Mouse (Mus musculus) splenic B cell, adult 2 months (primary cell): ENCODE measurements around the gene Ecel1.
A peak's percentile ranks its signal among the peaks of the same experiment; 100 is the strongest.

Source experiments
- DNase-seq: peaks from one replicate; pipeline ENCODE4 v3.0.0-alpha.2; 2011; ENCODE audit warnings: low read depth, low spot score
- H3K27me3 ChIP-seq: 2 replicates; pipeline ENCODE4 v1.6.1; 2012; ENCODE audit warnings: mild to moderate bottlenecking, low read length, moderate library complexity, mixed read lengths; ENCODE audit not compliant: control insufficient read depth, poor library complexity, insufficient read depth, severe bottlenecking
- H3K36me3 ChIP-seq: 2 replicates; pipeline ENCODE4 v1.6.1; 2012; ENCODE audit warnings: mild to moderate bottlenecking, low read length, moderate library complexity, mixed read lengths; ENCODE audit not compliant: control insufficient read depth, poor library complexity, insufficient read depth, severe bottlenecking

Ecel1 gene

DNA sequence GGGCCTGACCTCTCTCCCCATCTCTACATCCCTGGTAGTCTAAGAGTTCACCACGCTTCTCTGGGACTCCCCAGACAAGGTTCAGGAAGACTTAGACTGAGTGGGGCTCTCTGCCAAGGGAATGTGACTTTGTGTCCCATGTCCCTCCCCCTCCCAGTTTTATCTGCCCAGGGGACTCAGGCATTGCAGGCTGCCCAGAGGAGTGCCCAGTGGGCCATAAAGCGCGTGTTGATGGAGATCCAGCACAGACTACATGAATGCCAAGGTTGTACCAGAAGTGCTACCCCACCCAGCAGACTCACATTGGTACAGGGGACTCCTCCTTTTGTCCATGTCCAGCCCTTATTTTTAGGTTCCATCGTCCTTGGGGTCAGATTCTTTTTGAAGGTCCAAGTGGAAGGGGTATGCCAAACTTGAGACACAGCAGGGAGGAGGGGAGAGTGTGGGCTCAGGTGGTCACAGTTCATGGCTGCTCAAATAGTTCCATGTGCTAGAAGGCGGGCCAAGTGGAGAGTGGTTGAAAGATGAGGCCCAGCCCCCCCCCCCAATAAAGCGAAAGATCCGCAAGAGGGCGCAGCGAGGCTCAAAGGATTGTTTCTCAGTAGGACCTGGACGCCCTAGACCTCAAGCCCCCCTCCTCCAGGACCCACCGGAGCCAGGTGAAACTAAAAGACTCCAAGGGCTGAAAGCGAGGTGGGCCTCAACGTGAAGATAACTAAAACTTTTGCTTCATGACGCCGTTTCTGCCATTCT lies 27.9 kb upstream of the Ecel1 start:
- Histone ChIP-seq H3K36me3 (no peaks in the 10 kb centered on the region), H3K27me3 (no peaks in the 10 kb centered on the region; the same call in 1 of the 2 replicates)
- peak; percentile 18 for DNase-seq

GRCm38 (mm10) chr1:87183013-87183412 lies 26.7 kb upstream of the Ecel1 start, which contains the start of gene Prss56:
Gene Prss56 (plus strand): TSS chr1:87183313.
- H3K27me3 ChIP-seq: no peaks in the 10 kb centered on the region
- H3K36me3 ChIP-seq: no peaks in the 10 kb centered on the region
- DNase-seq: no peak

- DNase-seq: peak; percentile 44
- Histone ChIP-seq H3K36me3 (no peaks in the 10 kb centered on the region), H3K27me3 (no peaks in the 10 kb centered on the region)
These were observed 24.6 kb upstream of the Ecel1 start for GRCm38 (mm10) chr1:87180896-87181295.

DNA sequence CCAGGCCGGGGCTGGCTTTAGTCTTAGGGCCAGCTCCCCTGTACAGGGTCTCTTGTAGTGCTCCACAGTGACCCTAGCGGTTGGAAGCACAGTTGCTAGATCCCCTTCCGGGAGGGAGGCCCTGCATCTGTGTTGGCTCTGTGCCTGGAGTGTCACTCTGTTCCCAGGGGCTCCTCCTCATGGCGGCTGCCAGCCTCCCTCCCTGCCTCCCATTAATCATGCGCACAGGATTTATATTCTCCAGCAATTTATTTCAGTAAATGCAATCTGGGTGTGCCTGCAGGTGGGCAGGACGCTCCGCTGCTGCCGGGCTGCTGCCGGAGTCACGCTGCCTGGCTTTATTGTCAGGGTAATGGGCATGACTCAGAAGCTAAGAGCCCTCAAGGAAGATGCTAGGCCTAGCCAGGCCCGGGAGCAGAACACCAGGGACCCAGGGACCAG lies 19.6 kb upstream of the Ecel1 start:
- Histone ChIP-seq H3K36me3 (no peaks in the 10 kb centered on the region), H3K27me3 (no peaks in the 10 kb centered on the region)
- no peak for DNase-seq

DNA sequence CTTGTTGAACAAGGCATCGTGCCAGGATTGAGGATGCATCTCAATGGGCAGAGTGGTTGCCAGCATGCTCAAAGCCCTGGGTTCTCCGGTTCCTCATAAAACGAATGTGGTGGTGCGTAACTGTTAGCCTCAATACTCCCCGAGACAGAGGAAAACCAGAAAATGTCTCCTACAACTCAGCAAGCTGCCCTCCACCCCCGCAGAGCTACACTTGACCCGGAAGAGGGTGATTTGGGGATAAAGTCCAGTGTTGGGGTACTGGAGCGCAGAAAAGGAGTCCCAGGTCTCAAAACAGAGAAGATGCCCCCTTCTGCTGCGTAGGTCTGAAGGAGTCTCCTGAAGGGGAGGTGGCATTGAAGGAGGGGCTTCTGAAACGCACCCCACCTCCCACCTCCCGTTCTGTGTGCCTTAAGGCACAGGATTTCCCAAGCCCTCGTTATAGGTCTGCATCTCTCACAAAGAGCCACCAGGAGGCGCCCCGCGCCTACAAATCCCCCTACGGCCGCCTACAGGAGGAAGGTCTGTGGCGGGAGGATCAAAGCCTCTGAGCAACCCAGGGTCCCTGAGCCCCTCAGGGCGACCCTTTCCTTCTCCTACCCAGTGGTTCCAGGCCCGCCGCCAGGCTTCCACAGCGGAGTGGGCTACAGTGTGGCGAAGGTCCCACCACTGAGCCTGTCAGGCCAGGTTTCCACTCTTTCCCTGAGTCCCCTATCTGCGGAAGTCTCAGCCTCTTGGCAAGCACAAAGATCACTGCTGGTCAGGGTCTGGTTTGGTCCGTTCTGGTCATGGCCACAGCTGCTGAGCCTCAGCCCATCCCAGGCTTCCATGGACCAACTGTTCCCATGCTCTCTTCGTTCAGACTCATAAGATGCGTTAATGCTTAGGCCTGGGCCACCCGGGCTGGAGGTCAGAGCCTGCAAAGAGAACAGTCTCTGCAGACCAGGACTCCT lies 18.0 kb upstream of the Ecel1 start:
- H3K27me3 ChIP-seq: no peaks in the 10 kb centered on the region
- H3K36me3 ChIP-seq: no peaks in the 10 kb centered on the region
- peak; percentile 65 for DNase-seq

GRCm38 (mm10) chr1:87172316-87172715 lies 16.0 kb upstream of the Ecel1 start:
- no peak for DNase-seq
- no peaks in the 10 kb centered on the region for H3K36me3 ChIP-seq
- H3K27me3 ChIP-seq: no peaks in the 10 kb centered on the region

DNA sequence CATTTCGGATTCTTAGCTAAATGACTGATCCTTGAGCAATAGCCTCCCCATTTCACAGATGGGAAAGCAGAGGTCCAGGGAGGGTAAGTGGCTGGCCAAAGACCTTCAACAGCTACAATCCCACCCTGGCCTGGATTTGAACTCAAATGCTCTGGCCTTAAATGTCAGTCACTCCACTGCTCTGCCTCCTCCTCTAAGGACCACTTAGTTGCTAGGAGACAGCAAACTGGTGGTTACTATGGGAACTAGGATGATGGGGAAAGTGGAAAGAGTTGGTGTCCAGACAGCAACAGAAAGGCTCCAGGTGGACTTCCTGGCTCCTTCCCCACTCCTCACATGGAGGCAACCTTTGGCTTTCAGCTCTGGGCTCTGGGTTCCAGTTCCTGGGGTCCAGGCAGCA lies 15.0 kb upstream of the Ecel1 start:
- H3K27me3 ChIP-seq: no peaks in the 10 kb centered on the region
- no peak for DNase-seq
- no peaks in the 10 kb centered on the region for H3K36me3 ChIP-seq

GRCm38 (mm10) chr1:87170458-87170857 lies 14.1 kb upstream of the Ecel1 start:
- Histone ChIP-seq H3K27me3 (no peaks in the 10 kb centered on the region), H3K36me3 (no peaks in the 10 kb centered on the region)
- no peak for DNase-seq

- no peak for DNase-seq
- Histone ChIP-seq H3K36me3 (no peaks in the 10 kb centered on the region), H3K27me3 (no peaks in the 10 kb centered on the region)
These were observed 8.5 kb upstream of the Ecel1 start for GRCm38 (mm10) chr1:87164796-87165184.

- no peak for DNase-seq
- H3K27me3 ChIP-seq: no peaks in the 10 kb centered on the region
- no peaks in the 10 kb centered on the region for H3K36me3 ChIP-seq
These were observed 8.0 kb upstream of the Ecel1 start for GRCm38 (mm10) chr1:87164164-87164795.

DNA sequence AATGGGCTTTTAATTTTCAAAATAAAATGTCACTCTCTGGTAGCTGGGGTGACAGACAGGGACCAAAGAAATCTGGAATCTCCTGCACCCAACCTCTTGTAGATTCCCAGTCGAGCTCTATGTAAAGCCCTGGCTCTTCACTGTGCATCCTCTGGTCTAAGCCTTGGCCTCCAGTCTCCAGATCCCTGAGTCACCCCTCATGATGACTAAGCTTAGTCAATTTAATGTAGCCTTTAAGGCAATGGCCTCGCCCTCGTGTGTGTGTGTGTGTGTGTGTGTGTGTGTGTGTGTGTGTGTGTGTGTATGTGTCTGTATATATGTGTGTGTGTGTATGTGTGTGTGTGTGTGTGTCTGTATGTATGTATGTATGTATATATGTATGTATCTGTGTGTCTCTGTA lies 3.1 kb upstream of the Ecel1 start:
- Histone ChIP-seq H3K27me3 (no peaks in the 10 kb centered on the region), H3K36me3 (no peaks in the 10 kb centered on the region)
- DNase-seq: no peak

DNA sequence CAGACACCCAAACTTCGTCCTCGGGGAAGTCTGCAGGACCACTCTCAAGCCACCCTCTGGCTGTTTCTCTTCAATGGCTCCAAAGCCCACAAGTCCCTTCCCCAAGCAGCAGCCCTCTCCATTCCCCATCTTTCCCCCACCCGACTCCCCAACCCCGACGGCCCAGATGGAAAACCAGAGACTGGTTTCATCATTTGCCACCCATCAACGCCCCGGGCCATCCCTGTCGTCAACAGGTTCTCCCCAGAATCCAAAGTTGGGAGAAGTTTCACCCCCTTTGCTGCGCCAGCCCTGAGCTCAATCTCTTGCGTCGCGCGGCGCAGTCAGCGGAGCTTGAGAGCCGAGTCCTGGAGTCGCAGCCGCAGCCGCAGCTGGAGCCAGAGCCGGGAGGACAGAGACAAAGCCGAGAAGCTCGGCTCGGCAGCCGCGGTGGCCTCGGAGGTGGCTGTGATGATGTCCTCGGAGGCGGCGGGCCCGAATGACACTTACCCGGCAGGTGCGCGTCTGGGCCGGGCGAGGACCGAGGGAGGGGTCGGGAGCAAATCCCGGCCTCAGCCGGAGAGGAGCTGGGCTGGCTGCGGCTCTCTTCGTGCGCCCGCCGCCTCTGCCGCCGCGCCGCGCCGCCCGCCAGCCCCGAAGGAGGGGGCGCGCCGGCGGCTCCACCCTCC lies 656 bp downstream of the Ecel1 start:
- Histone ChIP-seq H3K36me3 (no peaks in the 10 kb centered on the region), H3K27me3 (no peaks in the 10 kb centered on the region)
- DNase-seq: no peak

DNA sequence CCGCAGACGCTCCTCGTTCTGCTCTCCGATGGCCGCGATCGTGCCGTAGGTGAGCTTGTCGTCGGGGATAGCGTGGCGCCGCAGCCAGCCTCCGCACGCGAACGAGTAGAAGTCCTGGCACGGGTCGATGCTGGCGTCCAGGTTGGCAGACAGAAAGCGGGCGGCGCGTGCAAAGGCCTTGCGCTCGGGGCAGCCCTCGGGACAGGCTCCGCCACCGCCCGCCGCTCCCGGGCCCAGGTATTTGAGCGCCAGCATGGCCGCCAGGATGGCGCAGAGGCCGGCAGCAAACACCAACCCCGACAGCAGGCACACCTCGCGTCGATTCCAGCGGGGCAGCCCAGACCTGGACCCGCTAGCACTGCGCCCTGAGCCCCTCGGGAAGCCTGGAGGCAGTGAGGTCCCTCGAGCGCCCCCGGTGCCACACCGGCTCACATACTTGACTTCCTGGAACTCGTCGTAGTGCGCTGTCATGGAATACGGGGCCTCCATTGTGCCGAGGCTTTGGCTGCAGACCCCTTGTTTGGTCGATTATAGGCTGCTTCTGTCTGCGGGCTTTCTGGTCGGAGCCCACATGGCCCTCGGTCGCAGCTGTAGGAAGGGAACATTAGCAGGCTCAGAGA lies 1.7 kb downstream of the Ecel1 start:
- Histone ChIP-seq H3K36me3 (no peaks in the 10 kb centered on the region), H3K27me3 (no peaks in the 10 kb centered on the region)
- no peak for DNase-seq
